Mouse (Mus musculus): Measurements from ENCODE around the gene Cyp4f13. TPM values are rescaled to one million over a fixed set of nuclear protein-coding genes. Genes with fewer than 3 reads are reported as not detected.

The Cyp4f13 gene
- polyA plus RNA-seq, 1 experiment from 2014 or later = 10.1 TPM

- Histone ChIP-seq H3K36me3 (replicated peaks; ENCODE audit: control insufficient read depth, insufficient read depth) (no peaks in the 10 kb centered on the region), H3K9me3 (ENCODE audit: control insufficient read depth, low read length) (no peaks in the 10 kb centered on the region), H3K4me3 (replicated peaks; ENCODE audit: low read length) (no peak overlapping the region), H3K4me1 (replicated peaks; ENCODE audit: control insufficient read depth, insufficient read depth, low read length) (peaks cover 5% of the 10 kb centered on the region; the same call in 1 of the 2 replicates), H3K9ac (no peak overlapping the region), H3K4me2 (replicated peaks) (no peak overlapping the region), H3K27me3 (ENCODE audit: control insufficient read depth, insufficient read depth, low read length) (no peaks in the 10 kb centered on the region), H3K27ac (no peak overlapping the region)
- WGBS = 83% methylated on average over 11 of the region's 11 CpGs
- DNase-seq (ENCODE audit: low spot score) (no peak), ATAC-seq (ENCODE audit: low FRiP score) (no peak)
Measured at GRCm38 (mm10) chr17:32951006-32951405, 3.8 kb upstream of the Cyp4f13 start.

- DNase-seq (ENCODE audit: low spot score) (no peak), ATAC-seq (ENCODE audit: low FRiP score) (no peak)
- Histone ChIP-seq H3K36me3 (replicated peaks; ENCODE audit: control insufficient read depth, insufficient read depth) (no peaks in the 10 kb centered on the region), H3K27ac (no peak overlapping the region), H3K4me1 (replicated peaks; ENCODE audit: control insufficient read depth, insufficient read depth, low read length) (peaks cover 5% of the 10 kb centered on the region; the same call in 1 of the 2 replicates), H3K9me3 (ENCODE audit: control insufficient read depth, low read length) (no peaks in the 10 kb centered on the region), H3K4me2 (replicated peaks) (no peak overlapping the region), H3K9ac (no peak overlapping the region), H3K4me3 (replicated peaks; ENCODE audit: low read length) (no peak overlapping the region), H3K27me3 (ENCODE audit: control insufficient read depth, insufficient read depth, low read length) (no peaks in the 10 kb centered on the region)
- 90% methylated on average over 3 of the region's 3 CpGs for WGBS
Measured at GRCm38 (mm10) chr17:32950136-32950535, 2.9 kb upstream of the Cyp4f13 start.

GRCm38 (mm10) chr17:32946716-32947115 lies 486 bp downstream of the Cyp4f13 start:
- Histone ChIP-seq H3K27me3 (ENCODE audit: control insufficient read depth, insufficient read depth, low read length) (no peaks in the 10 kb centered on the region), H3K9me3 (ENCODE audit: control insufficient read depth, low read length) (no peaks in the 10 kb centered on the region), H3K4me2 (replicated peaks) (peak overlapping the region; percentile 67), H3K9ac (peak overlapping the region; percentile 51), H3K27ac (0 out of 2 replicates have a peak overlapping the region, but pooled peaks have one; percentile 32), H3K36me3 (replicated peaks; ENCODE audit: control insufficient read depth, insufficient read depth) (no peaks in the 10 kb centered on the region), H3K4me3 (replicated peaks; ENCODE audit: low read length) (peak overlapping the region; percentile 43), H3K4me1 (replicated peaks; ENCODE audit: control insufficient read depth, insufficient read depth, low read length) (peaks cover 5% of the 10 kb centered on the region; the same call in 1 of the 2 replicates)
- ATAC-seq (ENCODE audit: low FRiP score) (no peak), DNase-seq (ENCODE audit: low spot score) (no peak)
- WGBS = 64% methylated on average over 9 of the region's 9 CpGs

GRCm38 (mm10) chr17:32944402-32945035 lies 2.7 kb downstream of the Cyp4f13 start:
- Histone ChIP-seq H3K4me3 (replicated peaks; ENCODE audit: low read length) (no peak overlapping the region), H3K27ac (no peak overlapping the region), H3K9ac (no peak overlapping the region), H3K9me3 (ENCODE audit: control insufficient read depth, low read length) (no peaks in the 10 kb centered on the region), H3K36me3 (replicated peaks; ENCODE audit: control insufficient read depth, insufficient read depth) (no peaks in the 10 kb centered on the region), H3K27me3 (ENCODE audit: control insufficient read depth, insufficient read depth, low read length) (no peaks in the 10 kb centered on the region), H3K4me2 (replicated peaks) (no peak overlapping the region), H3K4me1 (replicated peaks; ENCODE audit: control insufficient read depth, insufficient read depth, low read length) (peaks cover 5% of the 10 kb centered on the region; the same call in 1 of the 2 replicates)
- no peak for DNase-seq (ENCODE audit: low spot score)
- 65% methylated on average over 3 of the region's 3 CpGs for WGBS
- no peak for ATAC-seq (ENCODE audit: low FRiP score)

DNA sequence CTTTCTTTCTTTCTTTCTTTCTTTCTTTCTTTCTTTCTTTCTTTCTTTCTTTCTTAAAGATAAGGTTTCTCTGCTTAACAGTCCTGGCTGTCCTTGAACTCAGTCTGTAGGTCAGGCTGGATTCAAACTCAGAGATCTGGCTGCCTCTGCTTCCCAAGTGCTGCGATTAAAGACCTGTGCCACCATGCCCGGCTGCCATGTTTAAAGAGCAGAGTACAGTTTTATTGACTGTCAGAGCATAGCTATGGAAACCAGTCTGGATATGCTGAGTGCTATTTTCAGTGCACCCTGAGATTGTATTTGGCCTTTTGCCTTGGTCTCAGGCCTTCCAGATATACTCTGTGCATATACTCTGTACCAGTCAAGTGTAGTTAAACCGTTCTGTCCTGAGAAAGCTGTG lies 3.5 kb downstream of the Cyp4f13 start:
- Histone ChIP-seq H3K4me2 (replicated peaks) (no peak overlapping the region), H3K36me3 (replicated peaks; ENCODE audit: control insufficient read depth, insufficient read depth) (no peaks in the 10 kb centered on the region), H3K9me3 (ENCODE audit: control insufficient read depth, low read length) (no peaks in the 10 kb centered on the region), H3K9ac (no peak overlapping the region), H3K4me3 (replicated peaks; ENCODE audit: low read length) (no peak overlapping the region), H3K27ac (no peak overlapping the region), H3K4me1 (replicated peaks; ENCODE audit: control insufficient read depth, insufficient read depth, low read length) (peaks cover 5% of the 10 kb centered on the region; the same call in 1 of the 2 replicates), H3K27me3 (ENCODE audit: control insufficient read depth, insufficient read depth, low read length) (no peaks in the 10 kb centered on the region)
- ATAC-seq (ENCODE audit: low FRiP score) (no peak), DNase-seq (ENCODE audit: low spot score) (no peak)
- 95% methylated on average over 3 of the region's 3 CpGs for WGBS

- DNase-seq (ENCODE audit: low spot score) (no peak), ATAC-seq (ENCODE audit: low FRiP score) (no peak)
- Histone ChIP-seq H3K4me2 (replicated peaks) (no peak overlapping the region), H3K9me3 (ENCODE audit: control insufficient read depth, low read length) (no peaks in the 10 kb centered on the region), H3K27ac (no peak overlapping the region), H3K36me3 (replicated peaks; ENCODE audit: control insufficient read depth, insufficient read depth) (no peaks in the 10 kb centered on the region), H3K4me3 (replicated peaks; ENCODE audit: low read length) (no peak overlapping the region), H3K4me1 (replicated peaks; ENCODE audit: control insufficient read depth, insufficient read depth, low read length) (no peaks in the 10 kb centered on the region), H3K9ac (no peak overlapping the region), H3K27me3 (ENCODE audit: control insufficient read depth, insufficient read depth, low read length) (no peaks in the 10 kb centered on the region)
- WGBS = 84% methylated on average over 4 of the region's 4 CpGs
Measured at GRCm38 (mm10) chr17:32939831-32940230, 7.4 kb downstream of the Cyp4f13 start.

DNA sequence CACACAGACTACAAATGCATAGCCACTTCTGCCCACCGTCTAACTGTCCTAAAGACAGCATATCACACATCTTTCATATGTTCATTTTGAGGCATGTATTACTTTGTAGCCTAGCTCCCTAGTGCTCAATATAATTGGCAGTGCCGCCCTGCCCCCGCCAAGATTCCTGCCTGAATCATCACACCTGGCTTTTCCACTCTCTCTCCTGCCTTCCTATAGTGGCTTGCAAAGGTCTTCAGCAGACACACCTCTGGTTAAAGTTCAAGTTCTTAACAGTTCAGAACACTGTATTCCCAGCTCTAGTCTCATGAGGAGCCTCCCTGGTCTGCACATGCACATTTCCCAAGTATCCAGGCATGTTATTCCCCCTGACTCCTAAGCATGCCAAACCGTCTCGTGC lies 19.4 kb downstream of the Cyp4f13 start:
- Histone ChIP-seq H3K4me1 (replicated peaks; ENCODE audit: control insufficient read depth, insufficient read depth, low read length) (peaks cover 4% of the 10 kb centered on the region), H3K9me3 (ENCODE audit: control insufficient read depth, low read length) (no peaks in the 10 kb centered on the region), H3K36me3 (replicated peaks; ENCODE audit: control insufficient read depth, insufficient read depth) (no peaks in the 10 kb centered on the region), H3K27ac (no peak overlapping the region), H3K27me3 (ENCODE audit: control insufficient read depth, insufficient read depth, low read length) (0 out of 2 replicates have a peak, but pooled peaks cover 4% of the 10 kb centered on the region), H3K4me3 (replicated peaks; ENCODE audit: low read length) (no peak overlapping the region), H3K4me2 (replicated peaks) (no peak overlapping the region), H3K9ac (no peak overlapping the region)
- ATAC-seq (ENCODE audit: low FRiP score) (no peak), DNase-seq (ENCODE audit: low spot score) (no peak)
- WGBS = 84% methylated on average over 5 of the region's 5 CpGs

DNA sequence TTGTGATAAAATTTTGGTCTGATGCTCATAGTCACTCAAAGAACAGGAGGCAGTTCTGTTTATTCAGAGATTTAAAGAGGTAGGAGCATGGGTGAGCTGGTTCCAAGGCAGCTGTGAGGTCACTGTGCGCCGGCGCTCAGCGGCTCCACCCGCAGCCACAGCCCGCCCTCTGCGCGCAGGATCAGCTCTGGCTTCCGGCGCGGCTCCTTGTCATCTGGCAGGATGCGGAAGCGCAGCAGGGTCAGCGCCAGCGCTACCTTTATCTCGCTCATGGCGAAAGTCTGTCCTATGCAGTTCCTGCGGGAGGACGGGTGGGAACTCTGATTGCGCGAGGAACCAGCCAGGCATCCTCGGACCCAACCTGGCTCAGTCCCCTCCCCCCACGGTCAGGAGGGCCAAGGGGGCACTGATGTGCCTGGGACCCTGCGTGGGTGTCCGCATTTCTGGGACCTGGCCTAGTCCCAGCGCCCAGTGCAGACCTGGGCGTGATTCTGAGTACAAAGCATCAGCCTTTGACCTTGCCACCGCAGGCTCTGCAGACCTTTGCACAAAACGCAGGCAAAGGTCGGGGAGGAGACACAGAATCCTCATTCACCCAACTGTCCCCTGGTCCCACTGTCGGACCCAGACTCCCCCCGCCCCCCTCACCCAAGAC lies 22.4 kb downstream of the Cyp4f13 start:
- no peaks in the 10 kb centered on the region for H3K36me3 ChIP-seq (replicated peaks; ENCODE audit: control insufficient read depth, insufficient read depth)
- H3K4me2 ChIP-seq (replicated peaks) = peak overlapping the region; percentile 84
- DNase-seq (ENCODE audit: low spot score) = peak; percentile 82
- H3K9me3 ChIP-seq (ENCODE audit: control insufficient read depth, low read length) = peaks cover 14% of the 10 kb centered on the region; the same call in 1 of the 2 replicates
- H3K27me3 ChIP-seq (ENCODE audit: control insufficient read depth, insufficient read depth, low read length) = 0 out of 2 replicates have a peak, but pooled peaks cover 4% of the 10 kb centered on the region
- ATAC-seq (ENCODE audit: low FRiP score) = peak; percentile 95
- peak overlapping the region; percentile 82 for H3K9ac ChIP-seq
- 16% methylated on average over 32 of the region's 32 CpGs for WGBS
- H3K4me1 ChIP-seq (replicated peaks; ENCODE audit: control insufficient read depth, insufficient read depth, low read length) = peaks cover 4% of the 10 kb centered on the region
- H3K4me3 ChIP-seq (replicated peaks; ENCODE audit: low read length) = peak overlapping the region; percentile 50
- H3K27ac ChIP-seq = peak overlapping the region; percentile 51; the same call in 1 of the 2 replicates

DNA sequence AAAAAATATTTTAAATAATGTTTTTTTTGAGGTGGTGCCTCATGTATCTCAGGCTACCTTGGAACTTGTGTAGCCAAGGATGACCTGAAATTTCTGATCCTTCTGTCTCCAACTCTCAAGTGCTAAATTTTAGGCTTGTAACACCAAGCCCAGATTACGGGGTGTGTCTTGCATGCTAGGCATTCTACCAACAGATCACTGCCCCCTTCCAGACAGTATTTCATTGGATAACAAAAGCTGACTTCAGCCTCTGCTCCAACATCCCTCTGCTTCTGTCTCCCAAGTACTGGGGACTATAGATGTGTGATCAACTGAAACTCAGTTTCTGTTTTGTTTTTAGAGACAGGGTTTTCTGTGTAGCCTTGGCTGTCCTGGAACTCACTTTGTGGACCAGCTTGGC lies 23.5 kb downstream of the Cyp4f13 start:
- Histone ChIP-seq H3K9me3 (ENCODE audit: control insufficient read depth, low read length) (peaks cover 14% of the 10 kb centered on the region; the same call in 1 of the 2 replicates), H3K9ac (no peak overlapping the region), H3K27me3 (ENCODE audit: control insufficient read depth, insufficient read depth, low read length) (0 out of 2 replicates have a peak, but pooled peaks cover 4% of the 10 kb centered on the region), H3K36me3 (replicated peaks; ENCODE audit: control insufficient read depth, insufficient read depth) (no peaks in the 10 kb centered on the region), H3K4me1 (replicated peaks; ENCODE audit: control insufficient read depth, insufficient read depth, low read length) (peaks cover 4% of the 10 kb centered on the region), H3K4me2 (replicated peaks) (no peak overlapping the region), H3K4me3 (replicated peaks; ENCODE audit: low read length) (no peak overlapping the region), H3K27ac (no peak overlapping the region)
- ATAC-seq (ENCODE audit: low FRiP score) (no peak), DNase-seq (ENCODE audit: low spot score) (no peak)
- WGBS = 96% methylated on average over 1 of the region's 1 CpGs

Measured in hindbrain, embryonic 14.5 days (tissue).